Comparison of ENCODE assay signal across 10 mouse cellular contexts in genomic region chr10:18549321-18550216, GRCm38 (mm10). TPM values are rescaled to one million over a fixed set of nuclear protein-coding genes. Genes with fewer than 3 reads are reported as not detected.
A peak's percentile ranks its signal among the peaks of the same experiment; 100 is the strongest.
DNase-seq lines count a peak whose midpoint lies in the region; ATAC-seq lines count a peak whose summit lies in the region.
"Had no signal": no experiment of that assay in that cellular context is flagged by ENCODE, and none has a peak within 500 bp of the region (broad histone marks: within the 10 kb centered on the region; RNA-seq: fewer than 3 reads in every experiment).

No protein-coding gene starts in this region.

- H3K27me3 ChIP-seq in heart, embryonic 10.5 days (ENCODE audit: insufficient read depth, poor library complexity, severe bottlenecking): no peaks in the 10 kb centered on the region
- H3K27me3 ChIP-seq in forebrain, embryonic 11.5 days (ENCODE audit: control insufficient read depth, insufficient read depth, low read length): no peaks in the 10 kb centered on the region
- peaks cover 28% of the 10 kb centered on the region for H3K27me3 ChIP-seq in liver, embryonic 12.5 days (replicated peaks)
- H3K27me3 ChIP-seq: CH12.LX had no signal

- H3K9ac ChIP-seq in forebrain, embryonic 11.5 days (ENCODE audit: low read length): peak overlapping the region; percentile 52; the same call in 1 of the 2 replicates
- H3K9ac ChIP-seq in liver, embryonic 12.5 days: no peak overlapping the region

- peak overlapping the region; percentile 60 for H3K4me3 ChIP-seq in heart, embryonic 10.5 days
- H3K4me3 ChIP-seq in forebrain, embryonic 11.5 days (ENCODE audit: low read depth, low read length): peak overlapping the region; percentile 35
- H3K4me3 ChIP-seq in liver, embryonic 12.5 days: peak overlapping the region; percentile 33

- DNase-seq in heart, embryonic 10.5 days (ENCODE audit: low spot score): no peak
- no peak for DNase-seq in heart, postnatal 25 days (ENCODE audit: low spot score)
- DNase-seq in ES-CJ7 (ENCODE audit: low read depth, low spot score): peak; percentile 74
- peak; percentile 80 for DNase-seq in forebrain, embryonic 11.5 days (ENCODE audit: low spot score)
- peak; percentile 41 for DNase-seq in right cerebral cortex, postnatal 4 days
- DNase-seq in frontal cortex, adult 2 months (ENCODE audit: extremely low spot score in 1 of 2, low spot score in 1 of 2): no peak
- DNase-seq in spleen, adult 12 weeks (ENCODE audit: low spot score): no peak

- 0 out of 2 replicates have a peak overlapping the region, but pooled peaks have one; percentile 23 for H3K27ac ChIP-seq in heart, embryonic 10.5 days
- H3K27ac ChIP-seq in forebrain, embryonic 11.5 days (ENCODE audit: low read depth, low read length): no peak overlapping the region
- no peak overlapping the region for H3K27ac ChIP-seq in liver, embryonic 12.5 days

- intact Hi-C loops in heart, postnatal 25 days (cut with DNase I): no loop called here

- H3K4me1 ChIP-seq in heart, embryonic 10.5 days: peaks cover 10% of the 10 kb centered on the region; the same call in 1 of the 2 replicates
- no peaks in the 10 kb centered on the region for H3K4me1 ChIP-seq in forebrain, embryonic 11.5 days (replicated peaks; ENCODE audit: control insufficient read depth, insufficient read depth, low read length)
- H3K4me1 ChIP-seq in liver, embryonic 12.5 days: peaks cover 5% of the 10 kb centered on the region; the same call in 1 of the 2 replicates

- H3K36me3 ChIP-seq in heart, embryonic 10.5 days: no peaks in the 10 kb centered on the region
- H3K36me3 ChIP-seq in forebrain, embryonic 11.5 days (ENCODE audit: control insufficient read depth, insufficient read depth, low read length): no peaks in the 10 kb centered on the region
- H3K36me3 ChIP-seq in liver, embryonic 12.5 days: no peaks in the 10 kb centered on the region

- H3K9me3 ChIP-seq in heart, embryonic 10.5 days: no peaks in the 10 kb centered on the region
- H3K9me3 ChIP-seq in forebrain, embryonic 11.5 days (ENCODE audit: control insufficient read depth, low read length): no peaks in the 10 kb centered on the region
- H3K9me3 ChIP-seq in liver, embryonic 12.5 days (replicated peaks): no peaks in the 10 kb centered on the region

- ATAC-seq in forebrain, embryonic 11.5 days (replicated peaks; ENCODE audit: low FRiP score): peak; percentile 59
- ATAC-seq in liver, embryonic 12.5 days: no peak

- H3K4me2 ChIP-seq in forebrain, embryonic 11.5 days (ENCODE audit: low read depth, low read length, severe bottlenecking): peak overlapping the region; percentile 68
- H3K4me2 ChIP-seq in liver, embryonic 12.5 days: peak overlapping the region; percentile 58

- 4% methylated on average over 35 of the region's 35 CpGs for whole genome bisulfite sequencing in heart, embryonic 10.5 days
- 3% methylated on average over 35 of the region's 35 CpGs for WGBS in forebrain, embryonic 11.5 days
- WGBS in liver, embryonic 12.5 days (ENCODE audit: insufficient replicate concordance): 12% methylated on average over 35 of the region's 35 CpGs

RNA-seq across cellular contexts. Expression of gene Hebp2, which starts 3.7 kb away (rescaled TPM):
- polyA plus RNA-seq in heart, embryonic 10.5 days (2016; fragmentation: Nextera tagmentation; extraction: Ambion mirVana): 18.6 and 20.2 TPM in 2 replicates
- under 1 TPM; 0.50 to 0.70 TPM for total RNA-seq in heart, postnatal 25 days (2021)
- polyA plus RNA-seq in forebrain, embryonic 11.5 days (2014; fragmentation: Nextera tagmentation; extraction: Ambion mirVana): 10.3 and 12.0 TPM in 2 replicates
- polyA plus RNA-seq in liver, embryonic 12.5 days (2016; fragmentation: Nextera tagmentation; extraction: Ambion mirVana): 2.7 and 3.0 TPM in 2 replicates
- polyA plus RNA-seq in frontal cortex, adult 2 months (2012; rRNA removed): 3.2 and 3.7 TPM in 2 replicates
- total RNA-seq: hematopoietic stem cell, adult 5-6 weeks had no signal

Comparison
In these comparisons a context has a peak if more than half of its experiments do, and no peak if none do; other contexts are left out.
1. DNase-seq: peak in ES-CJ7 (single experiment), forebrain, embryonic 11.5 days (single experiment) and right cerebral cortex, postnatal 4 days (single experiment); none in heart, embryonic 10.5 days (single experiment), heart, postnatal 25 days (single experiment), frontal cortex, adult 2 months (0 of 2) and spleen, adult 12 weeks (single experiment).
2. Peak in every context shown above with its lines, with median percentiles within 50 percentile points of each other: H3K4me3 ChIP-seq.